Mouse (Mus musculus) lung, embryonic 16.5 days (tissue): ENCODE data around the gene Ms4a8a. TPM values are rescaled to one million over a fixed set of nuclear protein-coding genes. Genes with fewer than 3 reads are reported as not detected.
"Not testable (repeated sequence)": the region's sequence is repeated elsewhere in the genome, so short reads cannot be mapped to it uniquely, and the experiment has no call there.

ENCODE experiments used
- ATAC-seq: fragments of 200-750 bp; cut with Nextera tagmentation; 2 replicates; pipeline ENCODE4 v1.8.0; 2017; ENCODE audit warnings: low read depth, mild to moderate bottlenecking, moderate library complexity
- H3K27ac ChIP-seq: fragments of 300-500 bp; sonication (generic); 2 replicates; pipeline ENCODE4 v1.5.1; 2014; ENCODE audit warnings: mild to moderate bottlenecking, control low read depth, low read length
- H3K27me3 ChIP-seq: fragments of 300-500 bp; sonication (generic); 2 replicates; pipeline ENCODE4 v1.6.1; 2014; ENCODE audit warnings: low read depth, low read length, mixed read lengths; ENCODE audit not compliant: control insufficient read depth, insufficient read depth
- H3K36me3 ChIP-seq: fragments of 300-500 bp; sonication (generic); 2 replicates; pipeline ENCODE4 v1.6.1; 2014; ENCODE audit warnings: low read length; ENCODE audit not compliant: control insufficient read depth, insufficient read depth
- H3K4me1 ChIP-seq: fragments of 300-500 bp; sonication (generic); replicated peaks from 2 replicates; pipeline ENCODE4 v1.6.1; 2014; ENCODE audit warnings: low read length, mixed read lengths; ENCODE audit not compliant: control insufficient read depth, insufficient read depth
- H3K4me2 ChIP-seq: fragments of 300-500 bp; sonication (generic); 2 replicates; pipeline ENCODE4 v1.6.1; 2014; ENCODE audit warnings: low read depth, low read length, control low read depth
- H3K4me3 ChIP-seq: fragments of 300-500 bp; sonication (generic); 2 replicates; pipeline ENCODE4 v1.5.1; 2014; ENCODE audit warnings: mild to moderate bottlenecking, low read length, control low read depth
- H3K9ac ChIP-seq: fragments of 300-500 bp; sonication (generic); 2 replicates; pipeline ENCODE4 v1.6.1; 2014; ENCODE audit warnings: low read length, control low read depth
- H3K9me3 ChIP-seq: fragments of 300-500 bp; sonication (generic); 2 replicates; pipeline ENCODE4 v1.6.1; 2016; ENCODE audit warnings: low read length; ENCODE audit not compliant: control insufficient read depth
- WGBS: fragments of 180-500 bp; shearing (Covaris S2); extraction: QIAGEN DNeasy Blood & Tissue Kit; methylation state at CpG from one replicate; pipeline ENCODE4 v1.1.7; 2014; 5-methylcytosine and 5-hydroxymethylcytosine counted together
- polyA plus RNA-seq: library from polyadenylated mRNA; unstranded; fragments of >200 nt; fragmentation: Nextera tagmentation; extraction: Ambion mirVana; gene quantifications from 2 replicates; pipeline ENCODE4 v1.2.1, GENCODE M21; 2015

Ms4a8a gene
- polyA plus RNA-seq, 1 experiment from 2014 or later = not detected

DNA sequence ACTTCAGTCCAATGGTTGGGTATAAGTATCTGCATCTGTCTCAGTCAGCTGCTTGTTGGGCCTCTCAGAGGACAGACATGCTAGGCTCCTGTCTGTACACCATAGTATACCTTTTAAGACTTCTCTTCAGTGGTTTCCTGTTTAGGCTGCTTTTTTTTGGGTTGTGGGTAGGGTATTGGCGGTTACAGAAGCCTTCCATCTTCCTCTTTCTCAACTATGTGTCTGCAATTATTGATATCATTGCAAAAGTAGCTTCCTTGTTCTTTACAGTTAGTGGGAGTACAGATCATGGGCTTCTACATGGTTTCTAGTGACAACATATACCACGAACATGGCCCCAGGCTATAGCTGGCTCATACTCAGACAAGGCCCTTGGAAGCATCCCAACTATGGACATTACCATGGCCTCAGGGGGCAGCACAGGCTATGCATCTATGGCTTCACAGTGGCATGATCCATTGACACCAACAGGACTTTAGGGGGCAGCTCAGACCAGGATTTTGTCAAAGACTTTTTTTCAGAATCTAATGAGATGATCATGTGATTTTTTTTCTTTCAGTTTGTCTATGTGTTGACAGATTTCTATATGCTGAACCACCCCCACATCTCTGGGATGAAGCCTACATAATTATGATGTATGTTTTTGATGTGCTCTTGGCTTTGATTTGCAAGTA lies 15.6 kb downstream of the Ms4a8a start:
- H3K36me3 ChIP-seq = no peaks in the 10 kb centered on the region
- no peaks in the 10 kb centered on the region for H3K4me1 ChIP-seq
- no peak overlapping the region for H3K27ac ChIP-seq
- no peaks in the 10 kb centered on the region for H3K9me3 ChIP-seq
- H3K27me3 ChIP-seq = no peaks in the 10 kb centered on the region
- H3K9ac ChIP-seq = no peak overlapping the region
- 68% methylated on average over 2 of the region's 2 CpGs for WGBS
- no peak overlapping the region for H3K4me2 ChIP-seq
- no peak for ATAC-seq
- H3K4me3 ChIP-seq = no peak overlapping the region

- no peak for ATAC-seq
- Histone ChIP-seq H3K9me3 (no peaks in the 10 kb centered on the region), H3K4me3 (no peak overlapping the region), H3K27me3 (no peaks in the 10 kb centered on the region), H3K4me2 (no peak overlapping the region), H3K27ac (no peak overlapping the region), H3K4me1 (no peaks in the 10 kb centered on the region), H3K36me3 (no peaks in the 10 kb centered on the region), H3K9ac (no peak overlapping the region)
- WGBS = 77% methylated on average over 1 of the region's 1 CpGs
These were observed 20.0 kb downstream of the Ms4a8a start for GRCm38 (mm10) chr19:11060900-11061299.

DNA sequence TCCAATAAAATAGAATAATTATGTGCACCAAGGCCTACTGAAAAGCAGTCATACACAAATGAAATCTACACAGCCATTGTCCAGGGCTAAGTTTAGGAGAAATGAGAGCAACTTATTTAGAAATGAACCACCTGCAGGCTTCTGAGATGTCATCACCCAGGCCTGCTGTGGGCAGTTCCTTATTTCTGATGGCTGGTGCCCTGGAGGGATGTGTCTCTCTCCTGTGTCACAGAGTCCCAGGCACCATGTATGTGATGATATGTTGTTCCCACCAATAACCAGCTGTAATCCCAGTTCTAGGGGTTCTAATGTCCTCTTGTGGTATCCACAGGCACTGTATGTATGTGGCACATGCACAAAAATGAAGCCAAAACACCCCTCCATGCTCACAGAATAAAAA lies 20.9 kb downstream of the Ms4a8a start:
- Histone ChIP-seq H3K9me3 (no peaks in the 10 kb centered on the region), H3K4me3 (no peak overlapping the region), H3K9ac (no peak overlapping the region), H3K4me1 (no peaks in the 10 kb centered on the region), H3K36me3 (no peaks in the 10 kb centered on the region), H3K27ac (no peak overlapping the region), H3K4me2 (no peak overlapping the region), H3K27me3 (no peaks in the 10 kb centered on the region)
- ATAC-seq = no peak

GRCm38 (mm10) chr19:11055700-11056099 lies 25.2 kb downstream of the Ms4a8a start:
- H3K4me3 ChIP-seq, H3K4me1 ChIP-seq, H3K36me3 ChIP-seq, H3K9ac ChIP-seq, H3K9me3 ChIP-seq, H3K27ac ChIP-seq, H3K4me2 ChIP-seq, H3K27me3 ChIP-seq, ATAC-seq: not testable (repeated sequence)
- WGBS = 89% methylated on average over 1 of the region's 1 CpGs

DNA sequence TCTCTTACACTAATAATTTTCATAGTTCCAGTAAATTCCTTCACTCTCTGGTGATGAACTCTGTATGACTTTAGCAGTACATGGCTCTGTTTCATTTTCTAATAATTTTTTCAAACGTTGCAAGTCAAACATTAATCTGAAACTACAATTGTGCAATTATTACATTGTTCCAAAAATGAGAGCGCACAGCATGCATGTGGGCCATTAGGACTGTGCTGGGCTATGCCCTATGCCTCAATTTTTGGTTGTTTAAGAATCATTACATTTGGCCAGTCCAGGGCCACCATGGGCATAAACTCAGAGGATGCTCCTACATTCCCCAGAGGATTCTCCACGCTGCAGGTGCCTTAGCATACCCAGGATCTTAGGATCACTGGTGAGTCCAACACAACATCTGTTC lies 27.6 kb downstream of the Ms4a8a start:
- H3K9ac ChIP-seq = no peak overlapping the region
- ATAC-seq = no peak
- H3K4me1 ChIP-seq = no peaks in the 10 kb centered on the region
- no peaks in the 10 kb centered on the region for H3K27me3 ChIP-seq
- WGBS = 51% methylated on average over 3 of the region's 3 CpGs
- no peak overlapping the region for H3K4me2 ChIP-seq
- H3K36me3 ChIP-seq = no peaks in the 10 kb centered on the region
- H3K27ac ChIP-seq = no peak overlapping the region
- no peak overlapping the region for H3K4me3 ChIP-seq
- no peaks in the 10 kb centered on the region for H3K9me3 ChIP-seq

DNA sequence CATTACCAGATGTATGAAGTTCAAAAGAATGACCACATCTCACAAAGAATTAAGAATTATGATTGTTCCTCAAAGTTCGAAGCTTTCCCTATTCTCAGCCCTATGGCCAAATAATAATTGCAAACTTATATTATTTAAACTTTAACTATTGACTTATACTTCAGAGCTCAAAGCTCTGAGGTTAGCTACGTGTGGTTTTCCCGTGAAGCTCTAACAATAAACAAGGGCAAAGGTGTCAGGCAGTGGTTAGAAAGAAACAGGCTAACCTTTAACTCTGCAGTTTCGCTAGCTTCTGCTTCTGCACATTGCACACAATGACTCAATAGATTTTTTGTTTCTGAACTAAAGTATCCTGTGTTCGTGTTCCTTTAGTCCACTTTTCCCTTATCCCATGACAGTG lies 28.0 kb downstream of the Ms4a8a start:
- WGBS = 51% methylated on average over 5 of the region's 5 CpGs
- Histone ChIP-seq H3K4me2 (no peak overlapping the region), H3K36me3 (no peaks in the 10 kb centered on the region), H3K9ac (no peak overlapping the region), H3K4me1 (no peaks in the 10 kb centered on the region), H3K27me3 (no peaks in the 10 kb centered on the region), H3K4me3 (no peak overlapping the region), H3K27ac (no peak overlapping the region), H3K9me3 (no peaks in the 10 kb centered on the region)
- no peak for ATAC-seq

DNA sequence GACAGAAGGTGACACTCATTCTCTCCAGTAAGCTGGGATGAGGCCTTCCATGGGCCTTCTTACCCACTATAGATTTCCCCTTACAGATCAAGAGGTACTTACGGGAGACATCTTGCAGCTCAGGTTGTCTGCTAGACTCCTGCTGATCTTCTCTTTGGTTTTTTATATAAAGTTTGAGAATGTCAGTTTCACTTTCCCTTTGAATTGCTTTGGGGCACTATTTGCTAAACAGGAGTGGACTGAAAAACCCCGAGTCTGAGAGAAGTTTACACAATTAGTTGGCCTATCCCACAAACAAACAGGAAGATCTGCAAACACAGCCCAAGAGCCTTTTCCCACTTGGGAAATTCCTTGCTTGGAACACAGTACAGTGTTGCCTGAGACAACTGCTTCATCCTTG lies 30.6 kb downstream of the Ms4a8a start:
- 56% methylated on average over 2 of the region's 2 CpGs for WGBS
- no peak for ATAC-seq
- Histone ChIP-seq H3K27ac (no peak overlapping the region), H3K4me2 (no peak overlapping the region), H3K9ac (no peak overlapping the region), H3K36me3 (no peaks in the 10 kb centered on the region), H3K9me3 (no peaks in the 10 kb centered on the region), H3K4me1 (no peaks in the 10 kb centered on the region), H3K4me3 (no peak overlapping the region), H3K27me3 (no peaks in the 10 kb centered on the region)

DNA sequence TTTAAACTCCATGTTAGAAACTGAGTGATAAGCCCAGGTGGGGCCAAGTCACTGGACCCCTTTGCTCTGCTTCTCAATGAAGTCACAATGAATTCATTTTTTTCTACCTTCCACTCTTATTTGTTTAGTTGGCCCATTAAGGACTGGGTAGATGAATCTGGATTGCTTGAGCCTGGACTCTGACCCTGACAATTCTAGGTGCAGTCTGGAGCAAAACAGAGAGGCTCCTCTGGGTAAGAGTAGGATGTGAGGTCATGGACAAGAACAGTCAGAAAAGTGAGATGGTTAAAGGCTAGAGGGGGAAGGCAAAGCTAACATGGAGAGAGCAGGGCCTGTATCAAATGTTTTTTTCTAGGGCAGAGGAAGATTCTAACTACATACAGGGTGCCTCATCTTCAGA lies 31.5 kb downstream of the Ms4a8a start:
- Histone ChIP-seq H3K27ac (no peak overlapping the region), H3K4me2 (no peak overlapping the region), H3K27me3 (no peaks in the 10 kb centered on the region), H3K9me3 (no peaks in the 10 kb centered on the region), H3K9ac (no peak overlapping the region), H3K4me3 (no peak overlapping the region), H3K36me3 (no peaks in the 10 kb centered on the region), H3K4me1 (no peaks in the 10 kb centered on the region)
- no peak for ATAC-seq

DNA sequence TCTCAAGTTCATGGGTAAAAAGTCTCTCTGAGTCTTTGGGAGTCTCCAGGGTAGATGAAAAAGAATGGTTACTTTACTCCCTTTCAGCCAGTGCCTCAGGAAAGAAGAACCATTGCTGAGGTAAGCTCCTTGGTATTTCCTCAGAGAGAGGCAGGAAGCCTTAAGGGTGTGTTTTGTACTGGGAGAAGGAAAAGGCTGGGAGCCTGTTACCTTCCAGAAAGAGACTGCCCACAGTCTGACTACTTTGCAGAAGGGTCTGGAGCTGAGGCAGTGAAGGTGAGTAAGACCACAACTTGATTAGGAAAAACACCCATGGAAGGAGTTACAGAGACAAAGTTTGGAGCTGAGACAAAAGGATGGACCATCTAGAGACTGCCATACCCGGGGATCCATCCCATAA lies 32.4 kb downstream of the Ms4a8a start:
- 33% methylated on average over 1 of the region's 1 CpGs for WGBS
- no peaks in the 10 kb centered on the region for H3K4me1 ChIP-seq
- no peak overlapping the region for H3K4me2 ChIP-seq
- no peaks in the 10 kb centered on the region for H3K9me3 ChIP-seq
- H3K36me3 ChIP-seq = no peaks in the 10 kb centered on the region
- H3K27me3 ChIP-seq = no peaks in the 10 kb centered on the region
- no peak overlapping the region for H3K9ac ChIP-seq
- no peak overlapping the region for H3K27ac ChIP-seq
- no peak for ATAC-seq
- no peak overlapping the region for H3K4me3 ChIP-seq

- no peak overlapping the region for H3K4me2 ChIP-seq
- H3K9me3 ChIP-seq = no peaks in the 10 kb centered on the region
- no peak overlapping the region for H3K9ac ChIP-seq
- no peak overlapping the region for H3K27ac ChIP-seq
- WGBS = 66% methylated on average over 6 of the region's 6 CpGs
- no peaks in the 10 kb centered on the region for H3K36me3 ChIP-seq
- H3K4me1 ChIP-seq = no peaks in the 10 kb centered on the region
- H3K27me3 ChIP-seq = no peaks in the 10 kb centered on the region
- no peak overlapping the region for H3K4me3 ChIP-seq
- ATAC-seq = no peak
These were observed 32.9 kb downstream of the Ms4a8a start for GRCm38 (mm10) chr19:11048009-11048408.
